Mouse (Mus musculus) forebrain, embryonic 16.5 days (tissue): ENCODE measurements around the gene Wdpcp. TPM values are rescaled to one million over a fixed set of nuclear protein-coding genes. Genes with fewer than 3 reads are reported as not detected.

Source experiments
- ATAC-seq: fragments of 200-750 bp; cut with Nextera tagmentation; 2 replicates; pipeline ENCODE4 v1.8.0; 2017; ENCODE audit warnings: mild to moderate bottlenecking, moderate library complexity
- H3K27ac ChIP-seq: fragments of 300-500 bp; sonication (generic); 2 replicates; pipeline ENCODE4 v1.5.1; 2014; ENCODE audit warnings: low read length, control low read depth
- H3K27me3 ChIP-seq: fragments of 300-500 bp; sonication (generic); replicated peaks from 2 replicates; pipeline ENCODE4 v1.6.1; 2014; ENCODE audit warnings: low read length; ENCODE audit not compliant: control insufficient read depth, insufficient read depth
- H3K36me3 ChIP-seq: fragments of 300-500 bp; sonication (generic); 2 replicates; pipeline ENCODE4 v1.6.1; 2014; ENCODE audit not compliant: control insufficient read depth, insufficient read depth
- H3K4me1 ChIP-seq: fragments of 300-500 bp; sonication (generic); replicated peaks from 2 replicates; pipeline ENCODE4 v1.6.1; 2014; ENCODE audit warnings: low read length; ENCODE audit not compliant: control insufficient read depth, insufficient read depth
- H3K4me2 ChIP-seq: fragments of 300-500 bp; sonication (generic); 2 replicates; pipeline ENCODE4 v1.6.1; 2014; ENCODE audit warnings: mild to moderate bottlenecking, low read length, control low read depth
- H3K4me3 ChIP-seq: fragments of 300-500 bp; sonication (generic); replicated peaks from 2 replicates; pipeline ENCODE4 v1.5.1; 2014; ENCODE audit warnings: mild to moderate bottlenecking, low read length, control low read depth
- H3K9ac ChIP-seq: fragments of 300-500 bp; sonication (generic); replicated peaks from 2 replicates; pipeline ENCODE4 v1.6.1; 2014; ENCODE audit warnings: low read depth, low read length, control low read depth
- H3K9me3 ChIP-seq: fragments of 300-500 bp; sonication (generic); 2 replicates; pipeline ENCODE4 v1.6.1; 2016; ENCODE audit warnings: low read length; ENCODE audit not compliant: control insufficient read depth
- WGBS: fragments of 180-500 bp; shearing (Covaris S2); extraction: QIAGEN DNeasy Blood & Tissue Kit; methylation state at CpG from one replicate; pipeline ENCODE4 v1.1.7; 2014; 5-methylcytosine and 5-hydroxymethylcytosine counted together
- polyA plus RNA-seq: library from polyadenylated mRNA; unstranded; fragments of >200 nt; fragmentation: Nextera tagmentation; extraction: Ambion mirVana; gene quantifications from 2 replicates; pipeline ENCODE4 v1.2.1, GENCODE M21; 2015

Wdpcp gene
- polyA plus RNA-seq, 1 experiment from 2014 or later: 12.0 TPM

GRCm38 (mm10) chr11:21547518-21547917, 24.5 kb upstream of the Wdpcp start:
- no peak overlapping the region for H3K4me2 ChIP-seq
- no peaks in the 10 kb centered on the region for H3K27me3 ChIP-seq
- no peak for ATAC-seq
- no peaks in the 10 kb centered on the region for H3K4me1 ChIP-seq
- H3K36me3 ChIP-seq: no peaks in the 10 kb centered on the region
- H3K4me3 ChIP-seq: no peak overlapping the region
- no peaks in the 10 kb centered on the region for H3K9me3 ChIP-seq
- H3K27ac ChIP-seq: no peak overlapping the region
- no peak overlapping the region for H3K9ac ChIP-seq

- Histone ChIP-seq H3K4me2 (no peak overlapping the region), H3K27me3 (no peaks in the 10 kb centered on the region), H3K27ac (no peak overlapping the region), H3K4me3 (no peak overlapping the region), H3K9me3 (no peaks in the 10 kb centered on the region), H3K9ac (no peak overlapping the region), H3K36me3 (no peaks in the 10 kb centered on the region), H3K4me1 (no peaks in the 10 kb centered on the region)
- WGBS: 90% methylated on average over 2 of the region's 2 CpGs
- no peak for ATAC-seq
These were observed 23.0 kb upstream of the Wdpcp start for GRCm38 (mm10) chr11:21549052-21549451.

- Histone ChIP-seq H3K27ac (no peak overlapping the region), H3K36me3 (no peaks in the 10 kb centered on the region), H3K9me3 (no peaks in the 10 kb centered on the region), H3K4me2 (no peak overlapping the region), H3K4me1 (no peaks in the 10 kb centered on the region), H3K9ac (no peak overlapping the region), H3K27me3 (no peaks in the 10 kb centered on the region), H3K4me3 (no peak overlapping the region)
- 92% methylated on average over 4 of the region's 4 CpGs for WGBS
- no peak for ATAC-seq
These were observed 22.3 kb upstream of the Wdpcp start for GRCm38 (mm10) chr11:21549754-21550153.

- no peak overlapping the region for H3K4me2 ChIP-seq
- no peak overlapping the region for H3K4me3 ChIP-seq
- ATAC-seq: no peak
- peaks cover 2% of the 10 kb centered on the region; the same call in 1 of the 2 replicates for H3K36me3 ChIP-seq
- 83% methylated on average over 12 of the region's 12 CpGs for WGBS
- no peaks in the 10 kb centered on the region for H3K9me3 ChIP-seq
- H3K4me1 ChIP-seq: no peaks in the 10 kb centered on the region
- no peak overlapping the region for H3K9ac ChIP-seq
- H3K27me3 ChIP-seq: no peaks in the 10 kb centered on the region
- no peak overlapping the region for H3K27ac ChIP-seq
These were observed 21.5 kb upstream of the Wdpcp start for GRCm38 (mm10) chr11:21550222-21551173.

- Histone ChIP-seq H3K9ac (no peak overlapping the region), H3K4me1 (no peaks in the 10 kb centered on the region), H3K4me3 (no peak overlapping the region), H3K27me3 (no peaks in the 10 kb centered on the region), H3K9me3 (no peaks in the 10 kb centered on the region), H3K27ac (no peak overlapping the region), H3K4me2 (no peak overlapping the region), H3K36me3 (peaks cover 4% of the 10 kb centered on the region)
- no peak for ATAC-seq
- WGBS: 93% methylated on average over 3 of the region's 3 CpGs
These were observed 20.0 kb upstream of the Wdpcp start for GRCm38 (mm10) chr11:21552049-21552448.

- Histone ChIP-seq H3K4me2 (no peak overlapping the region), H3K27me3 (no peaks in the 10 kb centered on the region), H3K9me3 (no peaks in the 10 kb centered on the region), H3K27ac (no peak overlapping the region), H3K36me3 (peaks cover 42% of the 10 kb centered on the region), H3K9ac (no peak overlapping the region), H3K4me1 (no peaks in the 10 kb centered on the region), H3K4me3 (no peak overlapping the region)
- 89% methylated on average over 11 of the region's 11 CpGs for WGBS
- no peak for ATAC-seq
These were observed 12.3 kb upstream of the Wdpcp start for GRCm38 (mm10) chr11:21559727-21560126.

- no peak overlapping the region for H3K9ac ChIP-seq
- no peaks in the 10 kb centered on the region for H3K27me3 ChIP-seq
- H3K36me3 ChIP-seq: peaks cover 50% of the 10 kb centered on the region
- no peaks in the 10 kb centered on the region for H3K4me1 ChIP-seq
- 92% methylated on average over 5 of the region's 5 CpGs for WGBS
- H3K27ac ChIP-seq: no peak overlapping the region
- no peaks in the 10 kb centered on the region for H3K9me3 ChIP-seq
- no peak overlapping the region for H3K4me3 ChIP-seq
- ATAC-seq: no peak
- H3K4me2 ChIP-seq: no peak overlapping the region
These were observed 10.7 kb upstream of the Wdpcp start for GRCm38 (mm10) chr11:21561347-21561746.

- no peaks in the 10 kb centered on the region for H3K27me3 ChIP-seq
- 84% methylated on average over 4 of the region's 4 CpGs for WGBS
- peaks cover 39% of the 10 kb centered on the region for H3K36me3 ChIP-seq
These were observed 8.3 kb upstream of the Wdpcp start for GRCm38 (mm10) chr11:21563617-21564325.

GRCm38 (mm10) chr11:21564681-21565405, 7.2 kb upstream of the Wdpcp start:
- WGBS: 91% methylated on average over 9 of the region's 9 CpGs
- no peak overlapping the region for H3K9ac ChIP-seq
- ATAC-seq: no peak
- H3K36me3 ChIP-seq: peaks cover 29% of the 10 kb centered on the region
- no peak overlapping the region for H3K27ac ChIP-seq
- H3K27me3 ChIP-seq: no peaks in the 10 kb centered on the region
- no peak overlapping the region for H3K4me2 ChIP-seq
- no peaks in the 10 kb centered on the region for H3K9me3 ChIP-seq
- H3K4me3 ChIP-seq: no peak overlapping the region
- H3K4me1 ChIP-seq: peaks cover 7% of the 10 kb centered on the region

More at GRCm38 (mm10) chr11:21563617-21564325, 8.3 kb upstream of the Wdpcp start:
- no peak for ATAC-seq
- Histone ChIP-seq H3K9me3 (no peaks in the 10 kb centered on the region), H3K27ac (no peak overlapping the region), H3K4me2 (no peak overlapping the region), H3K4me3 (no peak overlapping the region), H3K4me1 (no peaks in the 10 kb centered on the region), H3K9ac (no peak overlapping the region)
